Mouse (Mus musculus) hematopoietic multipotent progenitor cell, adult 10-12 weeks (in vitro differentiated cells): Measurements from ENCODE around the gene A130010J15Rik. TPM values are rescaled to one million over a fixed set of nuclear protein-coding genes. Genes with fewer than 3 reads are reported as not detected.

Experiments used
- polyA plus RNA-seq: library from polyadenylated mRNA; stranded (reverse); fragments of >175 nt; gene quantifications from 2 replicates; pipeline ENCODE4 v1.2.3, GENCODE M21; 2012; ENCODE audit warnings: low replicate concordance

Gene A130010J15Rik
- polyA plus RNA-seq, result 0.83 and 1.4 TPM in 2 replicates

GRCm38 (mm10) chr1:193167746-193168145, at the start of gene A130010J15Rik:
Gene A130010J15Rik, plus strand, starts transcription at chr1:193168046.

GRCm38 (mm10) chr1:193129786-193130455, 37.9 kb upstream of the A130010J15Rik start, which contains the start of gene Diexf:
Gene Diexf, minus strand, starts transcription at chr1:193130272.

GRCm38 (mm10) chr1:193152872-193153271, 15.0 kb upstream of the A130010J15Rik start, which contains the start of gene Irf6:
Gene Irf6, plus strand, starts transcription at chr1:193153111.

GRCm38 (mm10) chr1:193201383-193201778, 33.5 kb downstream of the A130010J15Rik start, which contains the start of gene Traf3ip3:
Gene Traf3ip3, minus strand, starts transcription at chr1:193201703.

GRCm38 (mm10) chr1:193207503-193207902, 39.7 kb downstream of the A130010J15Rik start, which contains the start of gene Lamb3:
Gene Lamb3, plus strand, starts transcription at chr1:193207699.

Other genes with a start within 250 kb of the A130010J15Rik start
- not detected in 2 replicates for gene Syt14, start 132.3 kb upstream of the A130010J15Rik start, polyA plus RNA-seq
- gene Diexf, start 37.8 kb upstream of the A130010J15Rik start, polyA plus RNA-seq, result 1.9 and 2.6 TPM in 2 replicates
- 0.74 and 0.90 TPM in 2 replicates for gene Irf6, start 14.9 kb upstream of the A130010J15Rik start, polyA plus RNA-seq
- 215 TPM in 2 replicates for gene Traf3ip3, start 33.7 kb downstream of the A130010J15Rik start, polyA plus RNA-seq
- gene Lamb3, start 39.7 kb downstream of the A130010J15Rik start, polyA plus RNA-seq, result 0.04 and 0.73 TPM in 2 replicates
- 3.3 and 3.4 TPM in 2 replicates for gene Hsd11b1, start 96.0 kb downstream of the A130010J15Rik start, polyA plus RNA-seq
- gene G0s2, start 105.2 kb downstream of the A130010J15Rik start, polyA plus RNA-seq, result 15.1 and 28.7 TPM in 2 replicates
- gene Camk1g, start 202.3 kb downstream of the A130010J15Rik start, polyA plus RNA-seq, result not detected in 2 replicates